Mouse (Mus musculus): Measurements from ENCODE around the gene S100a10.

DNA sequence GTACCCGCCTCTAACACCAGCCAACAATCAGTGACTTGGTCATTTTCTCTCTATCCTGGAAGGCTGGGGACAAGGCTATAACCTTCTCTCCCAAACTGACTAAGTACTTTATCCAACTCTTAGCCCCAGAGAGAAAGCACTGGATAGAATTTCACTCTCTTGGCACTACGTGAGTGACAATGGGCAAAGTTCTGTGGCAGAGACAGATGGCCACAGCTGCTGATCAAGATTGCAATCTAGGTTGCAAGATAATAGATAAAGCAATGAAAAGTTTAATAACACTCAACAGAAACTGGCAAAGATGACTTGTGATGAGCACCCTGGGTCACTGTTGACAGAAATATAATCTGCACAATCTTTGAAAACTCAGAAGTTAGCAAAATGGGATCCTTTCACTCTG, 14.2 kb downstream of the S100a10 start:
- no peak for TF ChIP-seq EP300 (IDR thresholded peaks at IDR 0.05; ENCODE audit: low read depth)
- no peak for TF ChIP-seq CTCF (IDR thresholded peaks at IDR 0.05; ENCODE audit: low read depth)

Measured in heart, postnatal 0 days (tissue).